Mouse (Mus musculus): ENCODE measurements around the gene Slc4a7. TPM values are rescaled to one million over a fixed set of nuclear protein-coding genes. Genes with fewer than 3 reads are reported as not detected.

Slc4a7 gene
- polyA plus RNA-seq, 1 experiment from 2014 or later = 40.3 TPM

DNA sequence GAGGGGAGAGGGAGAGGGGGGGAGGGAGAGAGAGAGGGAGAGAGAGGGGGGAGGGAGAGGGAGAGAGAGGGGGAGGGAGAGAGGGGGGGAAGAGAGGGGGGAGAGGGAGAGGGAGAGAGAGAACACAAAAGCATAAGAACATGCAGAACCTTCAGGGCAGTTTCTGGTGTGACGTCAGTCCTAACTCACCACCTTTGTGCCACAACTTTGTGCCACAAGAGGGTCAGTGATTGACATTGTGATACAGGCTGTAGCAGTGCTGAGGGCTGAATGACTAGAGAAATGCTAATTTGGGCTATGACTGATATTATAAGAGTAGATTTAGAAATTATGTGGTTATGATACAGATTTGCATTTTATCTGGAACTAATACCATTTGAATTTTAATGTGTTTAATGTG, 5.0 kb downstream of the Slc4a7 start:
- Histone ChIP-seq H3K27ac (no peak overlapping the region), H3K27me3 (no peaks in the 10 kb centered on the region), H3K4me2 (no peak overlapping the region), H3K9ac (no peak overlapping the region), H3K4me1 (peaks cover 25% of the 10 kb centered on the region), H3K36me3 (ENCODE audit: poor library complexity, severe bottlenecking) (peaks cover 20% of the 10 kb centered on the region), H3K9me3 (replicated peaks) (no peaks in the 10 kb centered on the region), H3K4me3 (no peak overlapping the region)
- no peak for ATAC-seq
- 28% methylated on average over 1 of the region's 1 CpGs for WGBS

DNA sequence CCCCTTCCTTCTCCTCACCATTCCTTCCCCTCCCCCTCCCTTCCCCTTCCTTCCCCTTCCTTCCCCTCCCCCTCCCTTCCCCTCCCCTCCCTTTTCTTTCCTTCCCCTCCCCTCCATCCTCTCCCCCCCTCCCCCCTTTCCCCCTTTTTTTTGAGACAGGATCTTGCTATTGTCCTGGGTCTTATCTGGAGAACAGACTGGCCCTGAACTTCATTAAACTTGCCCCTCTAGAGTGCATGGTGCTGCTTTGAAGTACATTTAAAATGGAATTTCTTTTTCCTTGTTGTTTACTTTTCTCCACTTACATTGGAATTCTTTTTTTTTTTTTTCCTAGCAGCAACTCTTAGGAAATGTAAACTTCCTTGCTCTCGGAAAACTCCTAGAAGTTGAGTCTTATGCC, 6.9 kb downstream of the Slc4a7 start:
- no peak overlapping the region for H3K9ac ChIP-seq
- no peak overlapping the region for H3K4me3 ChIP-seq
- peaks cover 25% of the 10 kb centered on the region for H3K4me1 ChIP-seq
- no peak for ATAC-seq
- no peaks in the 10 kb centered on the region for H3K9me3 ChIP-seq (replicated peaks)
- peaks cover 20% of the 10 kb centered on the region for H3K36me3 ChIP-seq (ENCODE audit: poor library complexity, severe bottlenecking)
- H3K27ac ChIP-seq = no peak overlapping the region
- no peaks in the 10 kb centered on the region for H3K27me3 ChIP-seq
- WGBS = 100% methylated on average over 1 of the region's 1 CpGs
- no peak overlapping the region for H3K4me2 ChIP-seq

DNA sequence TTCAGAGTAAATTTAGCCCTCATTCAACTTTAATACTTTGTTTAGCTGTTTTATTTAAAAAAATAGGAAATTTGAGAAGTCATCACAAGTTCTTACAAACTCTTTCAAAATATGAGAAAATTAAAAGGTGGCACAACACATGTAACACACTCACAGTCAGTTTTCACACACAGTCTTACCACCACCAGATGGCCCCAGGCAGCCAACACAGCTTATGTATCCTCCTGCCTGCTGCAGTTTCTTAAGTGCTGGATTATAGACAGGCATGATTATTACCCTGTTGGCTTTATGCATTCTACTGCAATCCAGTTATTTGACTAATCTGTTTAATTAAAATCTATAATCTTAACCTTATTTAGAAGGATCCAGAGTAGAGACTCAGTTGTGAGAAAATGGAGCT, 12.1 kb downstream of the Slc4a7 start:
- no peak overlapping the region for H3K4me2 ChIP-seq
- H3K27me3 ChIP-seq = no peaks in the 10 kb centered on the region
- peaks cover 14% of the 10 kb centered on the region for H3K36me3 ChIP-seq (ENCODE audit: poor library complexity, severe bottlenecking)
- no peaks in the 10 kb centered on the region for H3K9me3 ChIP-seq (replicated peaks)
- ATAC-seq = peak; percentile 79
- no peak overlapping the region for H3K27ac ChIP-seq
- H3K4me1 ChIP-seq = no peaks in the 10 kb centered on the region
- H3K9ac ChIP-seq = no peak overlapping the region
- H3K4me3 ChIP-seq = no peak overlapping the region

DNA sequence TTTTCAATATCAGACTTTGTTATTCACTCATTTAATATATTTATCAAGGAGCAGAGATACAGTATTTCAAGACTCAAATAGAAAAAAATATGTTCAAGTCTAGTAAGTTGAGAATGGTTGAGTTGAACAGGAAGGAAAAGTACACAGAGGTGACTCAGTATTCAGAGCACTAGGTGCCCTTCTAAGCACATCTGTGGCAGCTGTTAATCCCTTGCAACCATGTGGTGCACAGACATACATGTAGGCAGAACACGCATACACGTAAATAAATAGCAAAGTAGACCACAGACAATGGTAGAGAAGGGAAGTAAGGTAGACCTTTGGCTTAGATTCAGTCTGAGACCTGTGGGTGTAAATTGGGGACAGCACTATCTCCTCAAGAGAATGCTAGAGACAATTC, 13.7 kb downstream of the Slc4a7 start:
- no peak for ATAC-seq
- H3K4me2 ChIP-seq = no peak overlapping the region
- no peaks in the 10 kb centered on the region for H3K9me3 ChIP-seq (replicated peaks)
- no peaks in the 10 kb centered on the region for H3K27me3 ChIP-seq
- no peaks in the 10 kb centered on the region for H3K4me1 ChIP-seq
- no peak overlapping the region for H3K9ac ChIP-seq
- peaks cover 9% of the 10 kb centered on the region for H3K36me3 ChIP-seq (ENCODE audit: poor library complexity, severe bottlenecking)
- no peak overlapping the region for H3K4me3 ChIP-seq
- 88% methylated on average over 2 of the region's 2 CpGs for WGBS
- H3K27ac ChIP-seq = no peak overlapping the region

DNA sequence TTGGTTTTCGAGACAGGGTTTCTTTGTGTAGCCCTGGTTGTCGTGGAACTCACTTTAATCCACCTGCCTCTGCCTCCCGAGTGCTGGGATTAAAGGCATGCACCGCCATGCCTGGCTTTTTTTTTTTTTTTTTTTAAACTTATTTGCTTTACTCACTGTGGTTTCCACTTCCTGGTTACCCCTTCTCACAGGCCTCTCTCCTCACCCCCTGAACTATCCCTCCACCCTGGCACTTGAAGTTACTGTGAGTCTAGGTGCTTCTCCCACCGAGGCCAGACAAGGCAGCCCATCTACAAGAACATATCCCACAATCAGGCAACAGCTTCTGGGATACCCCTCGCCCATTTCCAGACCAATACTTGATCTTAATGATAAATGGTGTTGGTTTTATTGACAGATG, 14.8 kb downstream of the Slc4a7 start:
- no peak overlapping the region for H3K4me2 ChIP-seq
- WGBS = 71% methylated on average over 6 of the region's 6 CpGs
- H3K27ac ChIP-seq = no peak overlapping the region
- peaks cover 3% of the 10 kb centered on the region; the same call in 1 of the 2 replicates for H3K36me3 ChIP-seq (ENCODE audit: poor library complexity, severe bottlenecking)
- H3K27me3 ChIP-seq = no peaks in the 10 kb centered on the region
- no peak overlapping the region for H3K4me3 ChIP-seq
- no peak overlapping the region for H3K9ac ChIP-seq
- no peaks in the 10 kb centered on the region for H3K9me3 ChIP-seq (replicated peaks)
- ATAC-seq = no peak
- H3K4me1 ChIP-seq = no peaks in the 10 kb centered on the region

DNA sequence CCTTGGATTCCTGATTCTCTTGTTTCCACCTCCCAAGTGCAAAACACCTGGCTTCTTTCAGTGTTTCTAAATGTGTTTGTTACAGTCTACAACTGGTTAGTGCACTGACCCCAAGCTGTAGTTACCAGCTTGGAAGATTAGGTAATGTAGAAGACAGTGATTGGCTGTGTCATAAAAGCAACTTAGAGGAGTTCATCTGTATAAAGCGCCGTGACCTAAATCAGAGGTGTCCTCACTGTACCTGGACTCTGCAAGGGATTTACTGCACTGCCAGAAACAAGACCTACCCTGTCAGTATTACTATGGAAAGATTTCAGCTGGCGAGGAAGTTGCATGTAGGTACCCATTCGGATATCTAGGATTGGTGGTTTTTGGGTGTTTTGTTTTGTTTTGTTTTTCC, 16.5 kb downstream of the Slc4a7 start:
- WGBS = 92% methylated on average over 4 of the region's 4 CpGs
- Histone ChIP-seq H3K4me2 (no peak overlapping the region), H3K4me1 (no peaks in the 10 kb centered on the region), H3K9me3 (replicated peaks) (no peaks in the 10 kb centered on the region), H3K27me3 (no peaks in the 10 kb centered on the region), H3K4me3 (no peak overlapping the region), H3K9ac (no peak overlapping the region), H3K27ac (no peak overlapping the region), H3K36me3 (ENCODE audit: poor library complexity, severe bottlenecking) (peaks cover 5% of the 10 kb centered on the region; the same call in 1 of the 2 replicates)
- ATAC-seq = no peak

DNA sequence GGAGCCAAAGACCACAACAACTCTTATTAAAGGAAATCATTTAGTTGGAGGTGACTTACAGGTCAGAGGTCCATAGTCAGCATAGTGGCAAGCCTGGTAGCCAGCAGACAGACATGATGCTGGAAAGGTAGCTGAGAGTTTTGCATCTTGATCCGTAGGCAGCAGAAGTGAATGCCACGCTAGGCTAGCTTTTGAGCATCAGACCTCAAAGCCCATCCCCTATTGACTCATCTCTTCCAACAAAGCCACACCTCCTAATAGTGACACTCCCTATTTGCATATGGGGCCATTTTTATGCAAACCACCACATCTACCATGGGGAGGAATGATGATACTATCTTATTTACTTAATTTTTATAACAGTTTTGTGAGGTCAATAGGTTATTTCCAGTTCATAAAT, 79.1 kb downstream of the Slc4a7 start:
- H3K9me3 ChIP-seq (replicated peaks) = no peaks in the 10 kb centered on the region
- WGBS = 90% methylated on average over 2 of the region's 2 CpGs
- no peak overlapping the region for H3K4me2 ChIP-seq
- H3K4me1 ChIP-seq = no peaks in the 10 kb centered on the region
- peaks cover 53% of the 10 kb centered on the region for H3K36me3 ChIP-seq (ENCODE audit: poor library complexity, severe bottlenecking)
- H3K27ac ChIP-seq = no peak overlapping the region
- no peaks in the 10 kb centered on the region for H3K27me3 ChIP-seq
- no peak overlapping the region for H3K9ac ChIP-seq
- no peak overlapping the region for H3K4me3 ChIP-seq
- ATAC-seq = no peak

DNA sequence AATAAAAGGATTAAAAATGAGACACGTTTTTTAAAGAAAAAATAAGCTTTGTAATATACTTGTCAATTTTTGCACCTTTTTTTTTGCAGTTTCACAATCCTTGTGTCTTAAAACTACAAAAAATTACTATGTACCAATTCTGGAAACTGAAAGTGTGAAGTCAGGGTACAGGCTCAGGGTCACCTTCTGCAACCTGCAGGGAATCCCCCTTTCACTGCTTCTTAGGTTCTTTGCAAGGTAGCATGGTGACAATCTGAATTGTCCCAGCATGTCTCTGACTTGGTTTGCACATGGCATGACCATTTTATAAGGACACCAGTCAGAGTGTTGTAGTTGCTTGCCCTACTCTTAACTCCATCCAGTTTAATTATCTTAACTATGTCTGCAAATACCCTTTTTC, 82.1 kb downstream of the Slc4a7 start:
- WGBS = 92% methylated on average over 1 of the region's 1 CpGs
- H3K4me1 ChIP-seq = no peaks in the 10 kb centered on the region
- H3K36me3 ChIP-seq (ENCODE audit: poor library complexity, severe bottlenecking) = peaks cover 56% of the 10 kb centered on the region

DNA sequence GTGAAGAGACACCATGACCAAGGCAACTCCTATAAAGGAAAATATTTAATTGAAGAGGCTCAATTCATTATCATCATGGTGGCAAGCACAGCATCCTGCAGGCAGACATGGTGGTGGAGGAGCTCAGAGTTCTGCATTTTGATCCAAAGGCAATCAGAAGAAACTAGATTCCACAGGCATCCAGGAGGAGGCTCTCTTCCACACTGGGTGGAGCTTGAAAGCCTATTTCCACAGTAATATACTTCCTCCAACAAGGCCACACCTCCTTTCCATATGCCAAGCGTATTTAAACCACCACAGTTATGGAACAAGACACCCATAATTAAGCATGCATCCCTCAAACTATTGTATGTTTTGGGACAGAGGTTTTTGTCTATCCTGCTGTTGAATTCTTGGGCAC, 84.9 kb downstream of the Slc4a7 start:
- no peaks in the 10 kb centered on the region for H3K27me3 ChIP-seq
- H3K27ac ChIP-seq = no peak overlapping the region
- H3K9me3 ChIP-seq (replicated peaks) = no peaks in the 10 kb centered on the region
- no peak overlapping the region for H3K4me3 ChIP-seq
- H3K4me1 ChIP-seq = no peaks in the 10 kb centered on the region
- ATAC-seq = no peak
- H3K36me3 ChIP-seq (ENCODE audit: poor library complexity, severe bottlenecking) = peaks cover 56% of the 10 kb centered on the region
- WGBS = 85% methylated on average over 1 of the region's 1 CpGs
- no peak overlapping the region for H3K9ac ChIP-seq
- H3K4me2 ChIP-seq = no peak overlapping the region

More for the DNA sequence above, 82.1 kb downstream of the Slc4a7 start:
- no peak overlapping the region for H3K9ac ChIP-seq
- ATAC-seq = no peak
- H3K4me2 ChIP-seq = no peak overlapping the region
- H3K9me3 ChIP-seq (replicated peaks) = no peaks in the 10 kb centered on the region
- H3K27ac ChIP-seq = no peak overlapping the region
- no peak overlapping the region for H3K4me3 ChIP-seq
- H3K27me3 ChIP-seq = no peaks in the 10 kb centered on the region

DNA sequence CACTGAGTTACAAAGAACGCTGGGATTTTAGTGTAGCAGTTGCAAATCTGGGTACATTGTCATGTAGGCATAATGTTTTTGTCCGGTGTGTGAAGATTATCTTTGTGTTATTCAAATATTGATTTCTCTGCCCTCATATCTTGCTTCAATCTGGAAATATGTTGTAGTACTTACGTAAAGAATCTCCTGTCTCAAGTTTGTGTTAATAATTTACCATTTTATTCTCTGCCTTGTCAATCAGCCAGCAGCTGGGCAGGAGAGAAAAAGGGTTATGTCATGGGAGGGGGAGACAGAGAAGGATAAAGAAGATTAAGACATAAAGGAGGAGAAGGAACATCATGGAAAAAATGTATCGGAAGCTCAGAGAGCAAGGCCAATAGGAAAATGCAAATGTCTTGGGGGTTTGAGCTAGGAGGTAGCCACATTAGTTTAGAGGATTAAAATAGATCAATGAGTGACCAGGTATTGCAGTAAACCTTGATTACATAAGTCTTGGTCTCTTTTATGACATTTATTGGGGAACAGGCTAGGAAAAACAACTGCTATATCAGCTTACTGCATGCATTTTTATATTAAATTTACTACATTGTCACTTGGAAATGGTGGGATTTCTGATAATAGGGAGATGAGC, 87.9 kb downstream of the Slc4a7 start:
- Histone ChIP-seq H3K36me3 (ENCODE audit: poor library complexity, severe bottlenecking) (peaks cover 54% of the 10 kb centered on the region), H3K4me2 (no peak overlapping the region), H3K4me3 (no peak overlapping the region), H3K9ac (no peak overlapping the region), H3K27ac (no peak overlapping the region), H3K27me3 (no peaks in the 10 kb centered on the region), H3K4me1 (no peaks in the 10 kb centered on the region), H3K9me3 (replicated peaks) (no peaks in the 10 kb centered on the region)
- no peak for ATAC-seq
- WGBS = 96% methylated on average over 4 of the region's 4 CpGs

DNA sequence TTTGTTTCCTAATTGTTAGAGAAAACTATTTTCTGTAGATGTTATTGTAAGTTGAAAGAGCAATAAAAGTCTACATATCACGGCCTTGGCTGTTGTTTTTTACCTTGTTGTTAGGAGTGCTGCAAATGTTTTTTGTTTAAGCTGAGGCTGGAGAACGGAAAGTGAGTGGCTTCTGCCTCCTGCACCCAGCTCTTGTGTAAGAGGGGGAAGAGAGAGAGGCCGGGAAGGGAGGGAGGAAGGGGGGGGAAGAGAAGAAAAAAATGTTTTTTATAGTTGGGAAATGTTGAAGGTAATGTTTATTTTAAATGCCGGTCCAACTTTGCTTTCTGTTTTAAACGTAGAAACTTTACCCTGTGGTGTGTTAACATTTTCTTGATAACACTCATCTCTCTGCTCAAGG, 97.8 kb downstream of the Slc4a7 start:
- no peaks in the 10 kb centered on the region for H3K27me3 ChIP-seq
- no peak overlapping the region for H3K9ac ChIP-seq
- ATAC-seq = no peak
- H3K27ac ChIP-seq = no peak overlapping the region
- 93% methylated on average over 5 of the region's 5 CpGs for WGBS
- no peaks in the 10 kb centered on the region for H3K9me3 ChIP-seq (replicated peaks)
- no peak overlapping the region for H3K4me2 ChIP-seq
- H3K36me3 ChIP-seq (ENCODE audit: poor library complexity, severe bottlenecking) = peaks cover 19% of the 10 kb centered on the region
- no peak overlapping the region for H3K4me3 ChIP-seq
- H3K4me1 ChIP-seq = no peaks in the 10 kb centered on the region

DNA sequence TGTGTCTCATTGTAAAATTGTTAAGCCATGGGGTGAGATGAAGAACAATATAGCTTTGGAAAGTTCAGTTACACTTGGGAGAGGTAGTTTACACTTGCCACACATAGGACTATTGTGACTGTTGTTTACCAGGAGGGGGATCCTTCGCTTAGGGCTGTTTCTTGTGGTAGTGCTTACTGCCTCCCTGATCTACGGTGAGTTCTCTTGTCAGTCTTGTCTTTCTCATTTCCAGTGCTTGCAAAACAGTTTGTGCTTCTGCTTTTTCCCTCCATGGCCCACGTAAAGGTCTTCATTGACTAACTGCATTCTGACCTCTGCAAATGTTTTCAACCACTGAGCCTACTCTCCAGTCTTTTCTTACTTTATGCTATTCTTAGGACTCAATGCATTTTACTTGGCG, 98.3 kb downstream of the Slc4a7 start:
- Histone ChIP-seq H3K4me2 (no peak overlapping the region), H3K9ac (no peak overlapping the region), H3K27ac (no peak overlapping the region), H3K4me3 (no peak overlapping the region), H3K9me3 (replicated peaks) (no peaks in the 10 kb centered on the region), H3K4me1 (no peaks in the 10 kb centered on the region), H3K36me3 (ENCODE audit: poor library complexity, severe bottlenecking) (peaks cover 19% of the 10 kb centered on the region), H3K27me3 (no peaks in the 10 kb centered on the region)
- 97% methylated on average over 4 of the region's 4 CpGs for WGBS
- no peak for ATAC-seq

DNA sequence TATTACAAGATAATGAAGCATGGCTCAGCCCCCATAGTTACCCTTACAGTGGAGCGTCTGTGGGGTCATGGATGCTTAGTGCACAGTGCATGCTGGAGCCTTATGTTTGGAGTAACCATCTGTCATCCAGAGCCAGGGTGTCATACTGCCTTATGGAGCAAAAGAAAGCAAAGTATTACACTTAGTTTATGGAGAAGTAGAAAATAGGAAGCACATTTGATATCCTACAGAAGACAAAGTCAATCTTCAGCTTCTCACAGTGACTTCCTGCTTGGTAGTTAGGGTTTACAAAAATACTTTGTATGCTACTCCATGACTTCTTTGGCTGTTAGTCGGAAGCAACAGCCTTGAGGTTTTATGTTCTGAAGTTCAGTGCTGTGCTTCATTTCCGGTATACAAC, 98.7 kb downstream of the Slc4a7 start:
- no peak overlapping the region for H3K27ac ChIP-seq
- WGBS = 96% methylated on average over 3 of the region's 3 CpGs
- H3K9me3 ChIP-seq (replicated peaks) = no peaks in the 10 kb centered on the region
- H3K9ac ChIP-seq = no peak overlapping the region
- no peak overlapping the region for H3K4me3 ChIP-seq
- no peaks in the 10 kb centered on the region for H3K27me3 ChIP-seq
- no peaks in the 10 kb centered on the region for H3K4me1 ChIP-seq
- peaks cover 19% of the 10 kb centered on the region for H3K36me3 ChIP-seq (ENCODE audit: poor library complexity, severe bottlenecking)
- H3K4me2 ChIP-seq = no peak overlapping the region
- no peak for ATAC-seq
